Mouse (Mus musculus): ENCODE measurements around the gene Slc28a3. TPM values are rescaled to one million over a fixed set of nuclear protein-coding genes. Genes with fewer than 3 reads are reported as not detected.

The Slc28a3 gene
- polyA plus RNA-seq, 1 experiment: 1.5 TPM

- Histone ChIP-seq H3K4me3 (ENCODE audit: control insufficient read depth, low read depth, low read length) (no peak overlapping the region), H3K27ac (ENCODE audit: control insufficient read depth, insufficient read depth, low read depth, low read length) (no peak overlapping the region), H3K36me3 (ENCODE audit: control insufficient read depth, insufficient read depth, low read length) (no peaks in the 10 kb centered on the region), H3K4me1 (ENCODE audit: control insufficient read depth, insufficient read depth, low read length) (peaks cover 5% of the 10 kb centered on the region), H3K27me3 (ENCODE audit: control insufficient read depth, insufficient read depth, low read length) (no peaks in the 10 kb centered on the region)
- TF ChIP-seq CTCF (IDR thresholded peaks at IDR 0.05; ENCODE audit: control insufficient read depth, insufficient read depth, insufficient replicate concordance, low read depth, low read length): no peak
- no peak for TF ChIP-seq POLR2A (IDR thresholded peaks at IDR 0.05; ENCODE audit: control insufficient read depth, low read depth, low read length)
Observed at GRCm38 (mm10) chr13:58633887-58634286, 23.2 kb upstream of the Slc28a3 start.

- Histone ChIP-seq H3K4me3 (ENCODE audit: control insufficient read depth, low read depth, low read length) (no peak overlapping the region), H3K27me3 (ENCODE audit: control insufficient read depth, insufficient read depth, low read length) (no peaks in the 10 kb centered on the region), H3K4me1 (ENCODE audit: control insufficient read depth, insufficient read depth, low read length) (peaks cover 5% of the 10 kb centered on the region), H3K27ac (ENCODE audit: control insufficient read depth, insufficient read depth, low read depth, low read length) (no peak overlapping the region), H3K36me3 (ENCODE audit: control insufficient read depth, insufficient read depth, low read length) (no peaks in the 10 kb centered on the region)
- TF ChIP-seq POLR2A (IDR thresholded peaks at IDR 0.05; ENCODE audit: control insufficient read depth, low read depth, low read length) (no peak), CTCF (IDR thresholded peaks at IDR 0.05; ENCODE audit: control insufficient read depth, insufficient read depth, insufficient replicate concordance, low read depth, low read length) (no peak)
Observed at GRCm38 (mm10) chr13:58630756-58631155, 20.1 kb upstream of the Slc28a3 start.

- no peak for TF ChIP-seq CTCF (IDR thresholded peaks at IDR 0.05; ENCODE audit: control insufficient read depth, insufficient read depth, insufficient replicate concordance, low read depth, low read length)
- TF ChIP-seq POLR2A (IDR thresholded peaks at IDR 0.05; ENCODE audit: control insufficient read depth, low read depth, low read length): no peak
Observed at GRCm38 (mm10) chr13:58629365-58630050, 18.8 kb upstream of the Slc28a3 start.

GRCm38 (mm10) chr13:58622647-58623046 is 12.0 kb upstream of the Slc28a3 start:
- Histone ChIP-seq H3K4me1 (ENCODE audit: control insufficient read depth, insufficient read depth, low read length) (no peaks in the 10 kb centered on the region), H3K36me3 (ENCODE audit: control insufficient read depth, insufficient read depth, low read length) (no peaks in the 10 kb centered on the region)
- TF ChIP-seq POLR2A (IDR thresholded peaks at IDR 0.05; ENCODE audit: control insufficient read depth, low read depth, low read length) (no peak), CTCF (IDR thresholded peaks at IDR 0.05; ENCODE audit: control insufficient read depth, insufficient read depth, insufficient replicate concordance, low read depth, low read length) (no peak)

More at GRCm38 (mm10) chr13:58629365-58630050, 18.8 kb upstream of the Slc28a3 start:
- H3K4me3 ChIP-seq (ENCODE audit: control insufficient read depth, low read depth, low read length): no peak overlapping the region
- H3K27ac ChIP-seq (ENCODE audit: control insufficient read depth, insufficient read depth, low read depth, low read length): no peak overlapping the region
- peaks cover 5% of the 10 kb centered on the region for H3K4me1 ChIP-seq (ENCODE audit: control insufficient read depth, insufficient read depth, low read length)
- H3K36me3 ChIP-seq (ENCODE audit: control insufficient read depth, insufficient read depth, low read length): no peaks in the 10 kb centered on the region
- H3K27me3 ChIP-seq (ENCODE audit: control insufficient read depth, insufficient read depth, low read length): no peaks in the 10 kb centered on the region

GRCm38 (mm10) chr13:58619301-58619700 is 8.6 kb upstream of the Slc28a3 start:
- Histone ChIP-seq H3K27ac (ENCODE audit: control insufficient read depth, insufficient read depth, low read depth, low read length) (no peak overlapping the region), H3K4me1 (ENCODE audit: control insufficient read depth, insufficient read depth, low read length) (peaks cover 6% of the 10 kb centered on the region), H3K27me3 (ENCODE audit: control insufficient read depth, insufficient read depth, low read length) (no peaks in the 10 kb centered on the region), H3K36me3 (ENCODE audit: control insufficient read depth, insufficient read depth, low read length) (no peaks in the 10 kb centered on the region), H3K4me3 (ENCODE audit: control insufficient read depth, low read depth, low read length) (no peak overlapping the region)
- TF ChIP-seq POLR2A (IDR thresholded peaks at IDR 0.05; ENCODE audit: control insufficient read depth, low read depth, low read length): no peak
- no peak for TF ChIP-seq CTCF (IDR thresholded peaks at IDR 0.05; ENCODE audit: control insufficient read depth, insufficient read depth, insufficient replicate concordance, low read depth, low read length)

More at GRCm38 (mm10) chr13:58622647-58623046, 12.0 kb upstream of the Slc28a3 start:
- H3K27ac ChIP-seq (ENCODE audit: control insufficient read depth, insufficient read depth, low read depth, low read length): no peak overlapping the region
- H3K27me3 ChIP-seq (ENCODE audit: control insufficient read depth, insufficient read depth, low read length): no peaks in the 10 kb centered on the region
- peak overlapping the region; percentile 58 for H3K4me3 ChIP-seq (ENCODE audit: control insufficient read depth, low read depth, low read length)

GRCm38 (mm10) chr13:58610059-58610458 is 618 bp downstream of the Slc28a3 start:
- H3K36me3 ChIP-seq (ENCODE audit: control insufficient read depth, insufficient read depth, low read length): no peaks in the 10 kb centered on the region
- H3K4me3 ChIP-seq (ENCODE audit: control insufficient read depth, low read depth, low read length): no peak overlapping the region
- no peaks in the 10 kb centered on the region for H3K27me3 ChIP-seq (ENCODE audit: control insufficient read depth, insufficient read depth, low read length)
- H3K4me1 ChIP-seq (ENCODE audit: control insufficient read depth, insufficient read depth, low read length): peaks cover 6% of the 10 kb centered on the region
- no peak for TF ChIP-seq CTCF (IDR thresholded peaks at IDR 0.05; ENCODE audit: control insufficient read depth, insufficient read depth, insufficient replicate concordance, low read depth, low read length)
- TF ChIP-seq POLR2A (IDR thresholded peaks at IDR 0.05; ENCODE audit: control insufficient read depth, low read depth, low read length): no peak
- no peak overlapping the region for H3K27ac ChIP-seq (ENCODE audit: control insufficient read depth, insufficient read depth, low read depth, low read length)

- Histone ChIP-seq H3K36me3 (ENCODE audit: control insufficient read depth, insufficient read depth, low read length) (no peaks in the 10 kb centered on the region), H3K27ac (ENCODE audit: control insufficient read depth, insufficient read depth, low read depth, low read length) (peak overlapping the region; percentile 3; the same call in 1 of the 2 replicates), H3K4me1 (ENCODE audit: control insufficient read depth, insufficient read depth, low read length) (0 out of 2 replicates have a peak, but pooled peaks cover 2% of the 10 kb centered on the region), H3K27me3 (ENCODE audit: control insufficient read depth, insufficient read depth, low read length) (no peaks in the 10 kb centered on the region), H3K4me3 (ENCODE audit: control insufficient read depth, low read depth, low read length) (no peak overlapping the region)
- TF ChIP-seq CTCF (IDR thresholded peaks at IDR 0.05; ENCODE audit: control insufficient read depth, insufficient read depth, insufficient replicate concordance, low read depth, low read length) (no peak), POLR2A (IDR thresholded peaks at IDR 0.05; ENCODE audit: control insufficient read depth, low read depth, low read length) (no peak)
Observed at GRCm38 (mm10) chr13:58601201-58601855, 9.3 kb downstream of the Slc28a3 start.

Measured in testis, adult 2 months (tissue).